Mouse (Mus musculus): ENCODE data around the gene Acot1. TPM values are rescaled to one million over a fixed set of nuclear protein-coding genes. Genes with fewer than 3 reads are reported as not detected.
"Not testable (repeated sequence)": the region's sequence is repeated elsewhere in the genome, so short reads cannot be mapped to it uniquely, and the experiment has no call there.

Gene Acot1
- polyA plus RNA-seq, 1 experiment: 0.06 TPM

- Histone ChIP-seq H3K27me3 (ENCODE audit: control insufficient read depth, insufficient read depth, insufficient read length) (no peaks in the 10 kb centered on the region), H3K79me2 (ENCODE audit: control insufficient read depth, insufficient read depth) (no peaks in the 10 kb centered on the region), H3K36me3 (ENCODE audit: control insufficient read depth, insufficient read depth) (peaks cover 13% of the 10 kb centered on the region), H3K4me3 (no peak overlapping the region), H3K4me2 (ENCODE audit: low read depth) (no peak overlapping the region), H3ac (ENCODE audit: control insufficient read depth, insufficient read length) (no peak overlapping the region)
- no peak for TF ChIP-seq SRF (IDR thresholded peaks at IDR 0.05; ENCODE audit: control insufficient read depth, insufficient read length, low read depth)
- TF ChIP-seq MYOD1 (IDR thresholded peaks at IDR 0.05; ENCODE audit: control insufficient read depth in 1 of 3, insufficient read length in 2 of 3, low read depth in 2 of 3): no peak
- TF ChIP-seq CEBPB (IDR thresholded peaks at IDR 0.05; ENCODE audit: insufficient read depth, poor library complexity, severe bottlenecking): no peak
- no peak for TF ChIP-seq TCF12 (IDR thresholded peaks at IDR 0.05; ENCODE audit: insufficient read depth, poor library complexity, severe bottlenecking)
- no peak for TF ChIP-seq MYOG (IDR thresholded peaks at IDR 0.05; ENCODE audit: control insufficient read depth in 1 of 3, insufficient read depth in 1 of 3, insufficient read length in 2 of 3, low read depth in 2 of 3)
- no peak for TF ChIP-seq POLR2AphosphoS2 (IDR thresholded peaks at IDR 0.05; ENCODE audit: insufficient read length, low read depth)
- no peak for TF ChIP-seq TCF3 (IDR thresholded peaks at IDR 0.05; ENCODE audit: insufficient read length, low read depth)
- TF ChIP-seq USF1 (IDR thresholded peaks at IDR 0.05; ENCODE audit: low read depth): no peak
- no peak for TF ChIP-seq E2F4 (IDR thresholded peaks at IDR 0.05; ENCODE audit: insufficient read depth)
- no peak for TF ChIP-seq MAX (IDR thresholded peaks at IDR 0.05; ENCODE audit: low read depth)
- TF ChIP-seq POLR2A (IDR thresholded peaks at IDR 0.05; ENCODE audit: insufficient read length, low read depth): no peak
- TF ChIP-seq REST (IDR thresholded peaks at IDR 0.05; ENCODE audit: insufficient read depth, insufficient read length): no peak
These were observed 12.1 kb upstream of the Acot1 start for GRCm38 (mm10) chr12:83997221-83997620.

GRCm38 (mm10) chr12:83998341-83999107, 10.8 kb upstream of the Acot1 start:
- H3ac ChIP-seq (ENCODE audit: control insufficient read depth, insufficient read length): no peak overlapping the region
- no peak overlapping the region for H3K4me2 ChIP-seq (ENCODE audit: low read depth)
- H3K79me2 ChIP-seq (ENCODE audit: control insufficient read depth, insufficient read depth): no peaks in the 10 kb centered on the region
- TF ChIP-seq E2F4 (IDR thresholded peaks at IDR 0.05; ENCODE audit: insufficient read depth) (no peak), MYOD1 (IDR thresholded peaks at IDR 0.05; ENCODE audit: control insufficient read depth in 1 of 3, insufficient read length in 2 of 3, low read depth in 2 of 3) (peak in 1 of 3 experiments; percentile 11), USF1 (IDR thresholded peaks at IDR 0.05; ENCODE audit: low read depth) (no peak), REST (IDR thresholded peaks at IDR 0.05; ENCODE audit: insufficient read depth, insufficient read length) (no peak), MAX (IDR thresholded peaks at IDR 0.05; ENCODE audit: low read depth) (no peak), TCF3 (IDR thresholded peaks at IDR 0.05; ENCODE audit: insufficient read length, low read depth) (no peak)
- no peak overlapping the region for H3K4me3 ChIP-seq
- H3K27me3 ChIP-seq (ENCODE audit: control insufficient read depth, insufficient read depth, insufficient read length): no peaks in the 10 kb centered on the region
- H3K36me3 ChIP-seq (ENCODE audit: control insufficient read depth, insufficient read depth): peaks cover 6% of the 10 kb centered on the region

- not testable (repeated sequence) for H3K4me3 ChIP-seq; H3ac ChIP-seq (ENCODE audit: control insufficient read depth, insufficient read length); H3K36me3 ChIP-seq (ENCODE audit: control insufficient read depth, insufficient read depth); H3K79me2 ChIP-seq (ENCODE audit: control insufficient read depth, insufficient read depth); H3K27me3 ChIP-seq (ENCODE audit: control insufficient read depth, insufficient read depth, insufficient read length); H3K4me2 ChIP-seq (ENCODE audit: low read depth)
These were observed 10.1 kb upstream of the Acot1 start for GRCm38 (mm10) chr12:83999237-83999636.

- Histone ChIP-seq H3K79me2 (ENCODE audit: control insufficient read depth, insufficient read depth) (no peaks in the 10 kb centered on the region), H3ac (ENCODE audit: control insufficient read depth, insufficient read length) (no peak overlapping the region), H3K27me3 (ENCODE audit: control insufficient read depth, insufficient read depth, insufficient read length) (no peaks in the 10 kb centered on the region), H3K36me3 (ENCODE audit: control insufficient read depth, insufficient read depth) (no peaks in the 10 kb centered on the region), H3K4me3 (no peak overlapping the region), H3K4me2 (ENCODE audit: low read depth) (no peak overlapping the region)
- TF ChIP-seq USF1 (IDR thresholded peaks at IDR 0.05; ENCODE audit: low read depth): no peak
- TF ChIP-seq TCF3 (IDR thresholded peaks at IDR 0.05; ENCODE audit: insufficient read length, low read depth): no peak
- no peak for TF ChIP-seq POLR2A (IDR thresholded peaks at IDR 0.05; ENCODE audit: insufficient read length, low read depth)
- no peak for TF ChIP-seq TCF12 (IDR thresholded peaks at IDR 0.05; ENCODE audit: insufficient read depth, poor library complexity, severe bottlenecking)
- no peak for TF ChIP-seq MYOG (IDR thresholded peaks at IDR 0.05; ENCODE audit: control insufficient read depth in 1 of 3, insufficient read depth in 1 of 3, insufficient read length in 2 of 3, low read depth in 2 of 3)
- no peak for TF ChIP-seq REST (IDR thresholded peaks at IDR 0.05; ENCODE audit: insufficient read depth, insufficient read length)
- no peak for TF ChIP-seq MYOD1 (IDR thresholded peaks at IDR 0.05; ENCODE audit: control insufficient read depth in 1 of 3, insufficient read length in 2 of 3, low read depth in 2 of 3)
- no peak for TF ChIP-seq POLR2AphosphoS2 (IDR thresholded peaks at IDR 0.05; ENCODE audit: insufficient read length, low read depth)
- TF ChIP-seq MAX (IDR thresholded peaks at IDR 0.05; ENCODE audit: low read depth): no peak
- no peak for TF ChIP-seq SRF (IDR thresholded peaks at IDR 0.05; ENCODE audit: control insufficient read depth, insufficient read length, low read depth)
- no peak for TF ChIP-seq E2F4 (IDR thresholded peaks at IDR 0.05; ENCODE audit: insufficient read depth)
- TF ChIP-seq CEBPB (IDR thresholded peaks at IDR 0.05; ENCODE audit: insufficient read depth, poor library complexity, severe bottlenecking): no peak
These were observed 8.9 kb upstream of the Acot1 start for GRCm38 (mm10) chr12:84000418-84000817.

GRCm38 (mm10) chr12:84003866-84004265, 5.4 kb upstream of the Acot1 start:
- Histone ChIP-seq H3K4me2 (ENCODE audit: low read depth) (no peak overlapping the region), H3K79me2 (ENCODE audit: control insufficient read depth, insufficient read depth) (no peaks in the 10 kb centered on the region), H3ac (ENCODE audit: control insufficient read depth, insufficient read length) (no peak overlapping the region), H3K36me3 (ENCODE audit: control insufficient read depth, insufficient read depth) (no peaks in the 10 kb centered on the region), H3K4me3 (no peak overlapping the region), H3K27me3 (ENCODE audit: control insufficient read depth, insufficient read depth, insufficient read length) (peaks cover 4% of the 10 kb centered on the region)
- no peak for TF ChIP-seq REST (IDR thresholded peaks at IDR 0.05; ENCODE audit: insufficient read depth, insufficient read length)
- no peak for TF ChIP-seq E2F4 (IDR thresholded peaks at IDR 0.05; ENCODE audit: insufficient read depth)
- no peak for TF ChIP-seq USF1 (IDR thresholded peaks at IDR 0.05; ENCODE audit: low read depth)
- TF ChIP-seq CEBPB (IDR thresholded peaks at IDR 0.05; ENCODE audit: insufficient read depth, poor library complexity, severe bottlenecking): no peak
- no peak for TF ChIP-seq POLR2A (IDR thresholded peaks at IDR 0.05; ENCODE audit: insufficient read length, low read depth)
- TF ChIP-seq MYOG (IDR thresholded peaks at IDR 0.05; ENCODE audit: control insufficient read depth in 1 of 3, insufficient read depth in 1 of 3, insufficient read length in 2 of 3, low read depth in 2 of 3): no peak
- no peak for TF ChIP-seq TCF3 (IDR thresholded peaks at IDR 0.05; ENCODE audit: insufficient read length, low read depth)
- TF ChIP-seq POLR2AphosphoS2 (IDR thresholded peaks at IDR 0.05; ENCODE audit: insufficient read length, low read depth): no peak
- TF ChIP-seq TCF12 (IDR thresholded peaks at IDR 0.05; ENCODE audit: insufficient read depth, poor library complexity, severe bottlenecking): no peak
- TF ChIP-seq MYOD1 (IDR thresholded peaks at IDR 0.05; ENCODE audit: control insufficient read depth in 1 of 3, insufficient read length in 2 of 3, low read depth in 2 of 3): no peak
- TF ChIP-seq SRF (IDR thresholded peaks at IDR 0.05; ENCODE audit: control insufficient read depth, insufficient read length, low read depth): no peak
- TF ChIP-seq MAX (IDR thresholded peaks at IDR 0.05; ENCODE audit: low read depth): no peak

Measured in myocyte (in vitro differentiated cells).